Mouse (Mus musculus): ENCODE measurements around the gene 2010109A12Rik. TPM values are rescaled to one million over a fixed set of nuclear protein-coding genes. Genes with fewer than 3 reads are reported as not detected.

The 2010109A12Rik gene
- polyA plus RNA-seq (2016; fragmentation: Nextera tagmentation; extraction: Ambion mirVana), result 1.2 and 2.0 TPM in 2 replicates

DNA sequence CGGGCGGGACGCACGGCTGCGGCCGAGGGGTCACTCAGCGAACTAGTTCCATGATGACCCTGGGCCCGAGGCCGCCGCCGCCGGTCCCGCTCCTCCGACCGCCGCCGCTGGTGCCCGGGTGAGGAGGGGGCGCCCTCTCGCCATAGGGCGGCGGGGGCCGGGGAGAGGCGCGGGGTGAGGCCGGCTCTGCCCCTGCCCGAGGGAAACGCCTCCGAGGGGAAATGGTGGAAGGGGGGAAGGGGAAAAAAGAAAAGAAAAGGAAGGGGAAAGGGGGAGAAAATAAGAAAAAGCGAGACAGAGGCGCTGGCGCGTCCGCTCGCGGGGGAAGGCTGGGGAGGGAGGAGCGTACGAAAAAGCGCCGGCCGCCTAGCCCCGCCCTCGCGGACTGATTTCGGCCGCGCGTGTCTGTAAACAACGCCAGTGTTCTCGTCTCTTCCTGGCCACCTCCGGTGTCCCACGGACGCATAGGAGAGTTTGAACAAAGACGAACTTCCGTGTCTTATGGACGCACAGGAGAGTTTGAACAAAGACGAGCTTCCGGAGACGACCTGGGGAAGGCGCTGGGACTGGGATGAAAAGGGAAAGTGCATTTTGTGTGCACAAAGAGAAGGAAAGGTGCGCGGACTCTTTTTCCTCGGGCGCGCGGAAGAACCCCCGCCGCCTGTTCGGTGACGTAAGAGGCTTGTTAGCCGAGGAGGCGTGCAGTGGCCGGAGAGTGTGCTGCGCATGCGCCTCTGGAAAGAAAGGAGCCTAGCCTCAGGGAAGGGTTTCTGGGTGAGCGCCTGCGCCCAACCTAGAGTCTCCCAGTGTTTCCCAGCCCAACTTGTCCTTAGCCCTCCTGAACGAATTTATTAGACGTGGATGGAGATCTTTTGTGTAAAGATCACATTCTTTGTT is at the start of gene 2010109A12Rik, which contains the start of gene Ccni:
Gene 2010109A12Rik (plus strand): TSS at position 410 of the 897 bp plus-strand sequence.
Gene Ccni (minus strand): TSS at position 387 of the 897 bp plus-strand sequence.
- Histone ChIP-seq H3K9ac (peak within 1 kb of the TSS; percentile 97), H3K4me3 (peak within 1 kb of the TSS; percentile 92), H3K27me3 (replicated peaks) (no peaks in the 10 kb centered on the region), H3K36me3 (peaks cover 3% of the 10 kb centered on the region; the same call in 1 of the 2 replicates), H3K9me3 (no peaks in the 10 kb centered on the region), H3K4me2 (replicated peaks) (peak within 1 kb of the TSS; percentile 85), H3K4me1 (peaks cover 11% of the 10 kb centered on the region; the same call in 1 of the 2 replicates), H3K27ac (peak within 1 kb of the TSS; percentile 81)
- WGBS, result under 1% methylated on average over 79 of the region's 79 CpGs
- ATAC-seq (ENCODE audit: low FRiP score, low read depth), result peak; percentile 97

DNA sequence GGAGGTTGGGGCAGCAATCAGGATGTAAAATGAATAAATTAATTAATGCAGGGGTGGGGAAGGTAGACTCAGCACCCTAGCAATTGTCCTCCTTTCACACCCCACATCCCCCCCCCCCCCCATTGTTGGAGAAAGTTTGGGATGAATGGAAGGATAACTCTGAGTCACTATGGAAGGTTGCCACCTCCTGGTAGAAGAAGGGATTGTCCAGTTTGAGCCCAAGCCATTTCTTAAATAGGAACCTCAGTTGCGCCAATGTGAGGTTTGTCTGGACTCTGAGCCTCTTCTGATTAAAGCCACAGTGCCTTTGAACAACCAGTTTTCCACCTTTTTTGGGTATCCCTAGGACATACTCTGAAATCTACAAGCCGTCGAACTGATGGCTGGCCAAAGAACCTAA is 42.8 kb upstream of the 2010109A12Rik start:
- ATAC-seq (ENCODE audit: low FRiP score, low read depth), result peak; percentile 32; the same call in 1 of the 2 replicates
- WGBS, result 85% methylated on average over 3 of the region's 3 CpGs
- Histone ChIP-seq H3K36me3 (peaks cover 76% of the 10 kb centered on the region), H3K4me1 (no peaks in the 10 kb centered on the region), H3K4me3 (no peak overlapping the region), H3K9me3 (no peaks in the 10 kb centered on the region), H3K27ac (no peak overlapping the region), H3K27me3 (replicated peaks) (no peaks in the 10 kb centered on the region), H3K4me2 (replicated peaks) (no peak overlapping the region), H3K9ac (no peak overlapping the region)

DNA sequence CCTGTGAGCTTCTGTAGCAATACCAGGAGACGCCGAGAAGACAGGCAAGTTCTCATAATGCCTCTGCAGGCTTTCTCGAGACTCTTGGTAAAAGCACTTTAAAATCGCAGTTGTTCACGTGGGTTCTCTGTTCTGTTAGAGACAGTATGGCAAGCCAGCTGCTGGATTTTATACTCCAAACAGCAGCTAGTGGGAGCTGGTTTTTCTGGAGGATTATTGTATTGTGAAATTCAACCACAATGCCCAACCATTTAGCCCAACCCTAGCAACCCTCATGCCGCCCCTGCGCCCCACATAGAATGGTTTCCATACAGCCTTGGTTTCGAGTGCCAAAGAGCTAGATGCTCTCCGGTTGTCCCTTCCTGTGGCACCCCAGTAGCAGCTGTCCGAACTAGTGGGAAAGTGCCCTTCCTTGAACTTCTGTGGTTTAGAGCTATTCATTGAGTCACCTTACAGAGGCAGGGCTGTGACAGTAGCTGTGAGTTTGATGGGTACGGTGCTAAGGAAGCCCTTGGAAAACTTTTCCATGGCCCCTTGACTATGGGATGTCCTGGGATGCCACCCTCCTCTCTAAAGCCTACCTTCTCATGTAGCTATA is 38.3 kb upstream of the 2010109A12Rik start:
- no peaks in the 10 kb centered on the region for H3K4me1 ChIP-seq
- H3K27me3 ChIP-seq (replicated peaks), result no peaks in the 10 kb centered on the region
- no peak overlapping the region for H3K4me2 ChIP-seq (replicated peaks)
- WGBS, result 93% methylated on average over 11 of the region's 11 CpGs
- H3K27ac ChIP-seq, result no peak overlapping the region
- no peak overlapping the region for H3K9ac ChIP-seq
- H3K4me3 ChIP-seq, result no peak overlapping the region
- peaks cover 76% of the 10 kb centered on the region for H3K36me3 ChIP-seq
- H3K9me3 ChIP-seq, result no peaks in the 10 kb centered on the region
- ATAC-seq (ENCODE audit: low FRiP score, low read depth), result no peak

DNA sequence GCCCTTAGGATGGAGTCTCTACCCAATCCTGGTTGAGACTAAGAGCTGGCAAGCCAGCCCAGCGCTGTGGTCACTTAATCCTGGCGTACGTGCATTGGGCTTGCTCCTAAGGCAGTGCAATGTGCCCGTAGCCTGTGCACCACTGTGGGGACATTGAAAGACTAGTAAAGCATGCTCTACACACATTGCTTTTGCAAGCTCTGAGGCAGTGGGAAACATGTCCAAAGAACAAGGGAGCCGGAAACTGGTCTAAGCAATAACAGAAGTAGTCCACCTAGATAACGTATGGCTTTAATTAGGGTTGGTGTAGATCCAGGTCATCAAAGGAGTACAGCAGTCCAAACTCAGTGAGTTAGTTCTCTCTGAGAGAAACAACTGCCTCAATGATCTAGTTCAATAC is 37.7 kb upstream of the 2010109A12Rik start:
- no peak overlapping the region for H3K9ac ChIP-seq
- no peaks in the 10 kb centered on the region for H3K4me1 ChIP-seq
- H3K4me2 ChIP-seq (replicated peaks), result no peak overlapping the region
- H3K27ac ChIP-seq, result no peak overlapping the region
- H3K27me3 ChIP-seq (replicated peaks), result no peaks in the 10 kb centered on the region
- WGBS, result 93% methylated on average over 6 of the region's 6 CpGs
- H3K4me3 ChIP-seq, result no peak overlapping the region
- H3K36me3 ChIP-seq, result peaks cover 73% of the 10 kb centered on the region
- H3K9me3 ChIP-seq, result no peaks in the 10 kb centered on the region
- no peak for ATAC-seq (ENCODE audit: low FRiP score, low read depth)

DNA sequence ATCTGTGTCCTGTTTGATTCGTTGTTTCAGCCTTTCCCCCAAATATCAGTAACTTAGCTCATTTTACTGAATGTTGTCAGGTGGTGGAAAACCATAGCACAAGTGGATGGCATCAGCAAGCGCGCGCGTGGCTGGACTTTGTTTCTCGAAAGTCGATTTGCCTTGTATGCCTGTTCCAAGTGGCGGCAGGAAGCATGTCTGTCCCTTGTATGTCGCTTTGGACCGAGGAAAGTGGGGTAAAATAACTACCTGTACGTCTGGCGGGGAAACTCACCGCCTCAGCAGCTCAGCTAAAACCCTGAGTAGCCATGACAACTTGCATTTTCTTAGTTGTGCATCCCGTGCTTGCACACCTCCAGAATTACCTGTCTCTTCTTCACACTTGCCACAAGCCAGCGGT is 34.9 kb upstream of the 2010109A12Rik start:
- Histone ChIP-seq H3K27ac (no peak overlapping the region), H3K4me2 (replicated peaks) (no peak overlapping the region), H3K36me3 (peaks cover 60% of the 10 kb centered on the region), H3K9ac (no peak overlapping the region), H3K9me3 (no peaks in the 10 kb centered on the region), H3K4me1 (no peaks in the 10 kb centered on the region), H3K4me3 (no peak overlapping the region), H3K27me3 (replicated peaks) (no peaks in the 10 kb centered on the region)
- WGBS, result 93% methylated on average over 15 of the region's 15 CpGs
- ATAC-seq (ENCODE audit: low FRiP score, low read depth), result no peak

DNA sequence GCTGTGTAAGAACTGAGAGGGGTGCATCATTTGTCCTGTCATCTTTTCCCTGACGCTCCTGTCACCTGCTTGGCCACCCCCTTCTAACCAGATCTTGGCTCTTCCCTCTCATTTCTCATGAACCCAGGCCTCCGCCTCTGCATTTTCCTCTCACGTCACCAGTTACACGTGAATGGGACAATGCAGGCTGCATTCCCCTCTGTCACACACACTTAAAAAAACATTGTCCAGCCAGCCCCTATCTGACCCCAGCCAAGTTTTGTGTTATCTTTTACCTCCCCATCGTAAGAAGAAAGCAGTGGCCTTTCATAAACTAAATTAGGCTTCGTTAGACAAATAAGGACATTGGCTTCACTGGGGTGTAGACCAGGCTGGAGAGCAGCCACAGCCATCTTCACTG is 33.8 kb upstream of the 2010109A12Rik start:
- WGBS, result 91% methylated on average over 6 of the region's 6 CpGs
- H3K36me3 ChIP-seq, result peaks cover 52% of the 10 kb centered on the region
- no peaks in the 10 kb centered on the region for H3K9me3 ChIP-seq

DNA sequence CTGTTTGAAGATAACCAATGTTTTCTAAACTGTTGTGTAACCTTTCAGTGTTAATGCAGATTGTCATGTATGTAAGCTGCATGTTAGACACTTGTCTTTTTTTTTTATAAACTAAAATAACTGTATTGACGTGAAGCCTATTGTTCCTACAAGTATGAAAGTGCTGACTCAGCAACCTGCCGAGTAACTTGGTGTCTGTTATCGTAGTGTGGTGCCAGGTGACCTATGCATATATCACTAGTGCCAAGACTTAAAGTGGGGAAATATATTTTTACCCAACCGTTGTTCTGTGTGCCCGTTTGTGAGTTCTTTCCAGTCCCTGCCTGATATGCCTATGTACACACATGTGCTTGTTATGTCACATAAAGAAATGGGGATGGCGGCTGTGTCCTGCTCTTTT is 31.6 kb upstream of the 2010109A12Rik start:
- WGBS, result 88% methylated on average over 6 of the region's 6 CpGs
- H3K4me2 ChIP-seq (replicated peaks), result no peak overlapping the region
- ATAC-seq (ENCODE audit: low FRiP score, low read depth), result no peak
- no peak overlapping the region for H3K4me3 ChIP-seq
- no peaks in the 10 kb centered on the region for H3K27me3 ChIP-seq (replicated peaks)
- H3K27ac ChIP-seq, result no peak overlapping the region
- no peaks in the 10 kb centered on the region for H3K9me3 ChIP-seq
- peaks cover 40% of the 10 kb centered on the region for H3K36me3 ChIP-seq
- no peak overlapping the region for H3K9ac ChIP-seq
- H3K4me1 ChIP-seq, result no peaks in the 10 kb centered on the region

More for the DNA sequence above, 33.8 kb upstream of the 2010109A12Rik start:
- Histone ChIP-seq H3K27me3 (replicated peaks) (no peaks in the 10 kb centered on the region), H3K4me3 (no peak overlapping the region), H3K4me1 (no peaks in the 10 kb centered on the region), H3K27ac (no peak overlapping the region), H3K4me2 (replicated peaks) (no peak overlapping the region), H3K9ac (no peak overlapping the region)
- no peak for ATAC-seq (ENCODE audit: low FRiP score, low read depth)

DNA sequence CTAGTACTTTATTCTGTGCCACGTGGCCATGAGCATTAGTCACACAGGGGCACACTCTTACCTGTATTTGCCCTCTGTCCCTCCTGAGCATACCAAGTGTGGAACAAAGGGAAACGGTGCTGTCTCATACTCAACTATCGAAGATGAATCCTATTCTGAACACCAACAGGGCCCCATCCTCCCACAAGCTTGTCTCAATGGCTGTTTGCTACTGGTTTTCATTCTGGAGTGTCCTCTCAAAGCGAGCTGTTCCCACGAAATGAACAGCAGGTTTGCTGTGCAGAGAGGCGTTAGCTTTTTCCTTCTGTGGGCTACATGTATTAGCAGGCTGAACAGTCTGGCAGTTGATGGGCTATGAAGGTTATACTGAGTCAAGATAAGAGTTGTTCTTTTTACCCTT is 27.7 kb upstream of the 2010109A12Rik start:
- Histone ChIP-seq H3K36me3 (peaks cover 37% of the 10 kb centered on the region), H3K4me1 (no peaks in the 10 kb centered on the region), H3K27me3 (replicated peaks) (no peaks in the 10 kb centered on the region), H3K4me3 (no peak overlapping the region), H3K4me2 (replicated peaks) (no peak overlapping the region), H3K9me3 (no peaks in the 10 kb centered on the region), H3K27ac (no peak overlapping the region), H3K9ac (no peak overlapping the region)
- no peak for ATAC-seq (ENCODE audit: low FRiP score, low read depth)
- 89% methylated on average over 6 of the region's 6 CpGs for whole genome bisulfite sequencing

DNA sequence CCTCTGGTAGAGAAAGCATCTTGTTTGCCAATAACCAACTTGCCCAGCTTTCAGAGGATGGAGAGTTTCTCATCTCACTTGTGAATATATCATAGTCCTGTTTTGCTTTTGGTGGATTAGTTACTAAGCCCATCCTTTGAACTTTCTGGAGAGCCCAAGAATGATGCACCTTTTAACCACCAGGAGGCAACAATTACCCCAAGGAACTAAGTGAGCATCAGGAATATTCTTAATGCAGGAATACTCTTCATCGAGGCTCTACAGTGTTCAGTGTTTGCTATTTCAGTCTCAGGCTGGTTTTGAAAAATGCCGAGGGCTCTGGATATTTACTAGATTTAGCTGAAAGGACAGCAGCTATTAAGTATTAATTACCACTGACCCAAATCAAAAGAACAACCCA is 26.1 kb upstream of the 2010109A12Rik start:
- Histone ChIP-seq H3K9me3 (no peaks in the 10 kb centered on the region), H3K9ac (no peak overlapping the region), H3K4me2 (replicated peaks) (no peak overlapping the region), H3K27me3 (replicated peaks) (no peaks in the 10 kb centered on the region), H3K4me1 (no peaks in the 10 kb centered on the region), H3K36me3 (peaks cover 35% of the 10 kb centered on the region), H3K27ac (no peak overlapping the region), H3K4me3 (no peak overlapping the region)
- 86% methylated on average over 2 of the region's 2 CpGs for WGBS
- ATAC-seq (ENCODE audit: low FRiP score, low read depth), result no peak

DNA sequence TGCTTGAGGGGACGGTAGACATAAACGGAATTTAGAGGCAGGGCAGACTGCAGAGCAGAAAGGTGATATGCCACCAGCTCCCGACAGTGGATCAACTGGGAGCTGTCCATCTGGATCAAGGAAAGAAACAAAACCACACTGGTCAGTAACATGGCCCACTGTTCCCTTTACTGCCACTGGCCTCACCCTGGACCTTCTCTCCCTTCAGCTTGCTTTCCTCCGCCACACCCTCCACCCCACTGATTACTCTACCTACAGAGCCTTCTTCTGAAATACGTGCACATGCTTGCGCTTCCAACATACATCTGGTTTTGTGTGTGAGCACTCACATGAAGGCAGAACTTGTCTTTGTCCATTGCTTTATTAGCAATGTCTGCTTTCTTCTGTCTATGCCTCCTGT is 23.0 kb upstream of the 2010109A12Rik start:
- no peak for ATAC-seq (ENCODE audit: low FRiP score, low read depth)
- H3K36me3 ChIP-seq, result peaks cover 53% of the 10 kb centered on the region
- H3K4me1 ChIP-seq, result no peaks in the 10 kb centered on the region
- 86% methylated on average over 6 of the region's 6 CpGs for WGBS
- no peak overlapping the region for H3K4me2 ChIP-seq (replicated peaks)
- no peak overlapping the region for H3K27ac ChIP-seq
- no peaks in the 10 kb centered on the region for H3K9me3 ChIP-seq
- no peak overlapping the region for H3K9ac ChIP-seq
- no peaks in the 10 kb centered on the region for H3K27me3 ChIP-seq (replicated peaks)
- H3K4me3 ChIP-seq, result no peak overlapping the region

DNA sequence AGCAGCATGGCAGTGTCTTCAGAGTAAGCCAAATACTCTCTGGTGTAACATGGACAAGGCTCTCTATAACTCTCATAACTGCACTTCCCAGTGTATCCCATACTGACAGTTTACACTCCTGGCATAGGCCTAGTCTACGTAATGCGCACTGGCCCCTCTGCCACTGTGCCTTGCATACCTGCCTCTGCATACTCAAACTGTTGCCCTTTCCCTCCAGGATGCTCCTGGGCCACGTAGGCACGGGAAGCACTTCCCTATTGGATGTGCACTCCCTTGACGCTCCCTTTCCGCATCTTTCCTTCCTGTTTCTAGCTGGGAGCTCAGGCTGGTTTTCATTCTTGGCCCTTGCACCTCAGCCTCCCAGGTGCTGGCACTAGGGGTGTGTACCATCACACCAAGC is 21.8 kb upstream of the 2010109A12Rik start:
- H3K27me3 ChIP-seq (replicated peaks), result no peaks in the 10 kb centered on the region
- H3K9ac ChIP-seq, result no peak overlapping the region
- no peaks in the 10 kb centered on the region for H3K4me1 ChIP-seq
- H3K9me3 ChIP-seq, result no peaks in the 10 kb centered on the region
- 91% methylated on average over 6 of the region's 6 CpGs for WGBS
- no peak overlapping the region for H3K4me2 ChIP-seq (replicated peaks)
- H3K27ac ChIP-seq, result no peak overlapping the region
- H3K4me3 ChIP-seq, result no peak overlapping the region
- H3K36me3 ChIP-seq, result peaks cover 56% of the 10 kb centered on the region
- ATAC-seq (ENCODE audit: low FRiP score, low read depth), result no peak

DNA sequence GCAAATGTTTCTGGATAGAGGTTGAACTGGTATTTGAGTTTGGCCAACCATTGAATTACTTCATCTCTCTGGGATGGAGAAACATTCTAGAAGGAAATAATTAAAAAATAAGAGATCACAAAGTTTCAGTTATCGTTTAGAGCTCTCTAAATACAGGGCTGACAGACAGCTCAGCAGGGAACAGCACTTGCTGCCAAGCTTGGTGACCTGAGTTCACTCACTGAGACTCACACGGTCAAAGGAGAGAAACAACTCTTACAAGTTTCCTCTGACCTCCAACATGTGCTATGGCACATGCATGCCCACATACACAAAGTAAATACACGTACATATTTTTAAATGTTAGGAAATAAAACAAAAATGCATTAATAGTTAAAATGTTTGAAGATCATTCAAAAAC is 16.7 kb upstream of the 2010109A12Rik start:
- Histone ChIP-seq H3K4me2 (replicated peaks) (no peak overlapping the region), H3K36me3 (peaks cover 36% of the 10 kb centered on the region), H3K9me3 (no peaks in the 10 kb centered on the region), H3K4me3 (no peak overlapping the region), H3K27ac (no peak overlapping the region), H3K4me1 (no peaks in the 10 kb centered on the region), H3K9ac (no peak overlapping the region), H3K27me3 (replicated peaks) (no peaks in the 10 kb centered on the region)
- 78% methylated on average over 3 of the region's 3 CpGs for WGBS
- no peak for ATAC-seq (ENCODE audit: low FRiP score, low read depth)

Data from neural tube, embryonic 12.5 days (tissue).